ENCODE assay signal across 24 mouse cellular contexts in genomic region chr19:32990576-32990975, GRCm38 (mm10).
A peak's percentile ranks its signal among the peaks of the same experiment; 100 is the strongest.
DNase-seq lines count a peak whose midpoint lies in the region; ATAC-seq lines count a peak whose summit lies in the region.
"Had no signal": no experiment of that assay in that cellular context is flagged by ENCODE, and none has a peak within 500 bp of the region (broad histone marks: within the 10 kb centered on the region; RNA-seq: fewer than 3 reads in every experiment).

No protein-coding gene starts in this region.

- H3K9me3 ChIP-seq in forebrain, embryonic 15.5 days, result no peaks in the 10 kb centered on the region
- H3K9me3 ChIP-seq: embryonic facial prominence, embryonic 10.5 days; forebrain, embryonic 12.5 days; hindbrain, embryonic 15.5 days; intestine, embryonic 15.5 days; limb, embryonic 13.5 days; liver, embryonic 15.5 days; neural tube, embryonic 12.5 days had no signal

- 78% methylated on average over 6 of the region's 6 CpGs for WGBS in forebrain, embryonic 15.5 days

- H3K36me3 ChIP-seq in forebrain, embryonic 15.5 days, result no peaks in the 10 kb centered on the region
- H3K36me3 ChIP-seq: embryonic facial prominence, embryonic 10.5 days; forebrain, embryonic 12.5 days; hindbrain, embryonic 15.5 days; intestine, embryonic 15.5 days; limb, embryonic 13.5 days; liver, embryonic 15.5 days; neural tube, embryonic 12.5 days had no signal

- H3K27me3 ChIP-seq in forebrain, embryonic 15.5 days, result no peaks in the 10 kb centered on the region
- H3K27me3 ChIP-seq: forebrain, embryonic 12.5 days; hindbrain, embryonic 15.5 days; intestine, embryonic 15.5 days; liver, embryonic 15.5 days; neural tube, embryonic 12.5 days; Patski had no signal

- H3K4me3 ChIP-seq in forebrain, embryonic 15.5 days, result no peak overlapping the region
- H3K4me3 ChIP-seq: embryonic facial prominence, embryonic 10.5 days; forebrain, embryonic 12.5 days; hindbrain, embryonic 15.5 days; intestine, embryonic 15.5 days; limb, embryonic 13.5 days; liver, embryonic 15.5 days; neural tube, embryonic 12.5 days had no signal

- no peaks in the 10 kb centered on the region for H3K4me1 ChIP-seq in forebrain, embryonic 15.5 days
- H3K4me1 ChIP-seq: forebrain, embryonic 12.5 days; hindbrain, embryonic 15.5 days; intestine, embryonic 15.5 days; limb, embryonic 13.5 days; liver, embryonic 15.5 days; neural tube, embryonic 12.5 days had no signal

- no peak overlapping the region for H3K4me2 ChIP-seq in forebrain, embryonic 15.5 days (replicated peaks)
- H3K4me2 ChIP-seq: forebrain, embryonic 12.5 days; hindbrain, embryonic 15.5 days; intestine, embryonic 15.5 days; limb, embryonic 13.5 days; liver, embryonic 15.5 days; midbrain, embryonic 11.5 days; neural tube, embryonic 12.5 days had no signal

- peak; percentile 42; the same call in 1 of the 2 replicates for ATAC-seq in common myeloid progenitor, adult 5-6 weeks (replicated peaks; ENCODE audit: low read depth, poor library complexity, severe bottlenecking)
- ATAC-seq in erythroid progenitor cell, adult 5-6 weeks (replicated peaks; ENCODE audit: low FRiP score, poor library complexity, severe bottlenecking), result no peak
- no peak for ATAC-seq in forebrain, embryonic 15.5 days (replicated peaks)
- ATAC-seq: activated CD4-positive, CD25-positive, alpha-beta regulatory T cell, adult 4 months; intestine, embryonic 15.5 days; Patski had no signal

- no peak overlapping the region for H3K27ac ChIP-seq in forebrain, embryonic 15.5 days (replicated peaks)
- H3K27ac ChIP-seq: embryonic facial prominence, embryonic 10.5 days; forebrain, embryonic 12.5 days; hindbrain, embryonic 15.5 days; intestine, embryonic 15.5 days; limb, embryonic 13.5 days; liver, embryonic 15.5 days; neural tube, embryonic 12.5 days had no signal

- peak; percentile 13 to 23 for DNase-seq in heart, adult 9 months (ENCODE audit: low spot score in 2 of 2)
- no peak for DNase-seq in heart, postnatal 4 days
- peak; percentile 55 to 59 for DNase-seq in spleen, postnatal 36 days (ENCODE audit: low spot score in 2 of 2)
- DNase-seq in spleen, postnatal 4 days (ENCODE audit: low spot score in 2 of 2), result no peak
- peak; percentile 9 for DNase-seq in skeletal muscle tissue, adult 2 months (ENCODE audit: low read depth, low spot score)
- DNase-seq: adrenal gland, postnatal 10 days; cerebellum, adult 11 months; cerebellum, postnatal 25 days; gastrocnemius, postnatal 36 days; kidney, postnatal 4 days; thymus, postnatal 36 days had no signal

- no peak overlapping the region for H3K9ac ChIP-seq in forebrain, embryonic 15.5 days (replicated peaks)
- H3K9ac ChIP-seq: forebrain, embryonic 12.5 days; hindbrain, embryonic 15.5 days; intestine, embryonic 15.5 days; limb, embryonic 13.5 days; liver, embryonic 15.5 days; neural tube, embryonic 12.5 days had no signal

Comparison
In these comparisons a context has a peak if more than half of its experiments do, and no peak if none do; other contexts are left out.
1. DNase-seq: peak in heart, adult 9 months (2 of 2), spleen, postnatal 36 days (2 of 2) and skeletal muscle tissue, adult 2 months (single experiment); none in heart, postnatal 4 days (single experiment) and spleen, postnatal 4 days (0 of 2).